Mouse (Mus musculus): Measurements from ENCODE around the gene Ranbp17.

GRCm38 (mm10) chr11:33335616-33336015 lies 177.9 kb downstream of the Ranbp17 start:
- TF ChIP-seq CTCF (IDR thresholded peaks at IDR 0.05; ENCODE audit: borderline replicate concordance, extremely low read depth, insufficient read depth, insufficient read length) (no peak), POLR2A (IDR thresholded peaks at IDR 0.05; ENCODE audit: borderline replicate concordance, extremely low read depth, insufficient read depth, insufficient read length, poor library complexity, severe bottlenecking) (no peak)
